Mouse (Mus musculus) G1E-ER4 (cell line): ENCODE measurements at regions not wholly inside any gene's neighbourhood (a gene's known extent, or its start where the extent isn't known, plus 50 kb on each side); places are given as distances from the start of the nearest gene placed in this dataset.

Experiments used
- GATA1 ChIP-seq: IDR thresholded peaks from one replicate; pipeline ENCODE4 v1.8.0; 2012; ENCODE audit warnings: low read length, inconsistent platforms

GRCm38 (mm10) chr1:145910637-145911369, 583.8 kb upstream of the Brinp3 start:
- no peak for TF ChIP-seq GATA1

DNA sequence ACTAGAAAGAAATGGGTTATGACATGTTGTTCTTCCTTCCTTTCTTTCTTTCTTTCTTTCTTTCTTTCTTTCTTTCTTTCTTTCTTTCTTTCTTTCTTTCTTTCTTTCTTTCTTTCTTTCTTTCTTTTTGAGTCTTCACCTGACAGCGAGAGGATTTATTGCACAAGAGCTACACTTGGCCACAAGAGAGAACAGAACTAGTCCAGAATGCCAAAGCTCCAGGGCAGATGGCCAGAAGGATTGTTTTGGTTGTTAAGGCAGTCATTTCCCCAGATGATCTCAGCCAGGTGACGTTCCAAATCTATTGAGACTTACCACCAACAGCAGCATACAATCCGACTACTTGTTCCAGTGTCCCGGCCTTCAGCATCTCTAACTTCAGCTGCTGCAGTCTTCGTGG, 558.8 kb upstream of the Brinp3 start:
- no peak for TF ChIP-seq GATA1

DNA sequence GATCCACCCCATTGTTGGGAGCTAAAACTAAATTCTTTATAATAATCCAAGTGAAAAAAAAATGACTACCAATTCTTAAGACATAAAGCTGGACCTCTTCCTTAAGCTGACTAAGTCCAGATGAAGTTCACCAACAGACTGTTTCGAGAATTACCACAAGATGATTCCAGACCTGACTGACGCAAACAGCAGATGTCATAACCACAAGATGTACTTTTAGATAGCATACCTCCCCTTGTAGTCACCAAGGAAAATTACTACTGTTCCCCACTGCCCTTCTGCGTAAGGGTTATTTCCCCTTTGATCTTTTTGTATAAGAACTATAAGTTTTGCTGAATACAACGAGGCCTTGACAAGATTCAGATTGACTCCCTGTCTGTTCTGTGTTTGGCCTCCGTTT, 536.8 kb upstream of the Brinp3 start:
- TF ChIP-seq GATA1: peak; percentile 23

- no peak for TF ChIP-seq GATA1
Observed at GRCm38 (mm10) chr1:145962303-145962702, 532.3 kb upstream of the Brinp3 start.

- TF ChIP-seq GATA1: peak; percentile 95
Observed at GRCm38 (mm10) chr1:145968026-145968425, 526.5 kb upstream of the Brinp3 start.

DNA sequence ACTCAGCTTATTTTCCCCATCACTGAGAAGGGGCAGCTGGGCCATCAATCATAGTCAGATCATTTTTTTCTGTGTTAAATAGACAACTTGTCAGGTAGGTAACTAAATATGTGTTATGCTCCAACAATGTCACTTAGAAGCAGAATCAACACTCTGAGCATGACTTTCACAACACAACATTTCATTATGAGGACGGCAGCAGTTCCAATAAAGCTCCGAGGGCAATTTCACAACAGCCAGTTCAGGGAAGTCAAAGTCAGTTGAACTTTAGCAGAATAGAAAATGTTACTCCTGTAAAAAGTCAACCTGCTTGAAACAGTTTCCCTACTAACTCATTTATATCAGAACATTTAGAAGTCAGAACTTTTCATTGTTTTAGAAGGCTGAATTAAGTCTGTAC, 522.1 kb upstream of the Brinp3 start:
- no peak for TF ChIP-seq GATA1

DNA sequence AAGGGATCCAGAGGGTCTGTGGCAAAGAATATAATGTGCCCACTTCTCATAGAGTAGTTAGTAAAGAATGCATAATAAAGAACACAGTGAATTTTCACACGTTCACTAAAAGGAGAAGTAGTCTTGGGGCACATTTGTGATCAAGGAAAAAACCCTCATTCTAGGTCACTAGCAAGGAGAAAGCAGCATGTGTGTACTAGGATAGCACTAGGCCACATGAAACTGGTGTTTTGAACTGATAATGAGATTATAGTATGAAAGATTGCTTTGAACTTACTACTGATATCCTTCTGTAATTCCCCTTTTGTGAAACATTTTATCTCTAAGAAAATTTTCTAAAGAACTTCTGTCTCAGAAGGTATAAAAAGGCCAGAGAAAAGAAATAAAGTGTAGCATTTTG, 492.6 kb upstream of the Brinp3 start:
- peak; percentile 48 for TF ChIP-seq GATA1

DNA sequence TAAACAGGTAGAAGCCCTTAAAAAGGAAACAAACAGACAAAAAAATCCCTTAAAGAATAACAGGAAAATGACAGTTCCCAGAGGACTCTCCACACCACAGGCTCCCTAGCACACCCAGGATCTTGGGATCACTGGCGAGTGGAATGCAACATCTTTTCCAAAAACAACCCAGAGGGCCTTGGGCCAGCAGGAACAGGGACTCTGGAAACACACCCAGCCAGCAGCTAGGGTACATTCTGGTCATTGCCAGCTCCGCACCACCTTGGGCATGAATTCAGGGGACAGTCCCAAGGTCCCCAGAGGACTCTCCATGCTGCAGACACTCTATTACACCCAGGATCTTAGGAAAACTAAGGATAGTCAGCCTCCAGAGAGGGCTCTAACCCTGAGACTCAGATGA, 479.5 kb upstream of the Brinp3 start:
- no peak for TF ChIP-seq GATA1

GRCm38 (mm10) chr1:146026660-146027059, 467.9 kb upstream of the Brinp3 start:
- TF ChIP-seq GATA1: no peak

GRCm38 (mm10) chr1:146027650-146028049, 466.9 kb upstream of the Brinp3 start:
- TF ChIP-seq GATA1: no peak

DNA sequence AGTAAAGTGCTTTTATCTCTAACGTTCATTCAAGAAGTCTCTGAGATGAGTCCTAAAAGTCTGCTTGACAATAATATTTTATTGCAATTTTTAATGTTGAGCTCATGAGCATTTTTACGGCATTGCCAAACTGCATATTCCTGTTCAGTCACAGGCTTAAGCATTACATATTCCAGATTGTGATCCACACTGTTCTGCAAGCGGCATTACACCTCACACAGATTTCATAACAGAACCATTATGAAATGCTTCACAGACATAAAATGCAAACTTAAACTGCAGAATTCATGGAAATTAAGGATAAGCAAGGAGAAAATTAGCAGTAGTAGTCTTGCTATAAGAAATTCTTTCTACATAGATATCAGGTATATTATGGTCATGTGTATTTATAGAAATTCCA, 442.1 kb upstream of the Brinp3 start:
- TF ChIP-seq GATA1: no peak
